Mouse (Mus musculus) CH12F3 (cell line): ENCODE data around the gene Naga.

ENCODE experiments used
- in situ Hi-C: fragments of 300-500 bp; cut with MboI; formaldehyde crosslinking; loops from 2 replicates; pipeline ENCODE4 v1.14.3; 2020; ENCODE audit warnings: low sequenced_read_pairs

Gene Naga

DNA sequence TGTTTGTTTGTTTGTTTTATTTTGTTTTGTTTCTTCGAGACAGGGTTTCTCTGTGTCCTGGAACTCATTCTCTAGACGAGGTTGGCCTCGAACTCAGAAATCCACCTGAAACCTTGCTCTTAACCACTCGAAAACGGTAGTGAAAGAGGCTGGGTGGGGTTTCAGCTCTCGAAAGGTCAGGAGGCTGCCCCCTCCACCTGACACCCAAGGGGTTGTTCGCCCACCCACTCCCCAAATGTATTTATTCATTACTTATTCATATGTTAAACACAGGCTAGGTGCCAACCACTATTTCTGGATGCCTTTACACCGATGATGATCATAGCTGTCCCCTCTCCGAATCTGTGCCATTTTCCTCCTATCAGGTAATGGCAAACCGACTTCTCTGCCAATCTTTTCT is 425 bp upstream of the Naga start:
- in situ Hi-C loops: no loop called here

DNA sequence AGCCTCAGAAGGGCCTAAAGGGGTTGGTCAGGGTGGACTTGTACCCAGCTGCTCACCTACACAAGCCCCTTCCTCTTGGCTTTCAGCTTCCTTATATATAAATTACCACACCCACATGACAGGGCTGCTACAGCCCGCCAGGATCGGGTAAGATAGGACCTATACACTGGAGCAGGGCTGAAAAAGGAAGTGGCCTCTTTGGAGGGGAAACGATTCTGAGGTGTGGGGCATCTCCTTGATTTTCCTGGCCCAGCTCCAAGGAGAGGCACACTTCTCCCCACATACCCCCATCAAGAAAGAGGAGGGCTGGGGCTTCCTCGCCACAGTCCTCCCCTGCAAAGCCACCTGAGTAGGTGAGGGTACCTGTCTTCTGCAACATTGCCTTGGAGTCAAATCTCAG is 850 bp downstream of the Naga start:
- in situ Hi-C loops: no loop called here

DNA sequence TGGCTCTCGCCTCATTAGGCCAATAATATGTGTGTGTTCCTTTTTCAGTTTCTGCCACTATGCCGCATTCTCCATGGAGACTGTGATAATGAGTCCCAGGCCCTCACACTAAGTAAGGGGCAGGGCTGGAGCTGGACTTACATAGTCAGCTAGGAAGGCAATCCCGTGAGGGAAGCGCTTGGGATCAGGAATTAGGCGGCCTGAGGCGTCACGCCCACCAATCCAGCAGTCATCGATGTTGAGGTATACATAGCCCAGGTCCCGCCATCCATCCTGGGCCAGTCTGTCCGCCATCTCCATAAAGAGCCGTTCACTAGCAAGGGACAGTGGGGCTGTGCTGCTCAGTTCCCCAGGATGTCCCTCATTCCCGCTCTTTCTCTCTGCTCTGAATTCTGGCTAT is 2.1 kb downstream of the Naga start:
- in situ Hi-C loops: no loop called here

DNA sequence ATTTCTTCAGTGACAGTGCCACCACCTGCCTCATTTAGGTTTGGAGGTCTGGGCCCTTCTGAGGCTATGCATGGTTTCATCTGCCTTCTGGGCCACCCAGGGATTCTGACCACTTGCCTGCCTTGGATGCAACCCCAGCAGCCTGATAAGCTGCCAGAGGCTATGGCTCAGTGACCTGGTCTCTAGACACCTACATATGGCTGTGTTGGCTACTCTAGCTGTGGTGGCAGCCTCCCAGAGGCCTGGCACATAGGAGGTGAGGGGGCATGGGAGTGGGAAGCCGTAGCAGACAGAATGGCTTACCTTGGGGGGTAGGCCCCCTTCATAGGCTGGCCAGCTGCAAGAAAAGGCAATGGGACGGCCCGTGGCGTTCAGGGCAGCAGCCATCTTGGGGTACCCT is 3.5 kb downstream of the Naga start:
- in situ Hi-C loops: no loop called here

DNA sequence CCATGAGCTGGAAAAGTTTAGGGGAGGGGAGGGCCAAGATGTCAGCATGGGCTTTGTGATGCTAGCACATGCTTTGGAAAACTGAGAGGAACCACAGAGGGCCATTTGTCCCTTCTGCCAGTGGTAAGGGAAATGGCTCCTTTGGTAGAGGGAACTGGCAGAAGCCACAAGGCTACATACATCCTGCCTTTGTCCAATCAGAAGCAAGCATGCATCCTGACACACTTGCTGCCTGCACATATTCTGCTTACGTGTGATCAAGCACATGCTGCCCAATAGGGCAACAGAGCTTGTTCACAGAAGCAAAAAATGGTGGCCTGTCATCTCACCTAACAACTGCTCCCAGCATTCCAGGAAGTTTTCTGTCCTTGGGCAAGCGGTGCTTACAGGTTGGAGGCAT is 13.3 kb downstream of the Naga start:
- in situ Hi-C loops: no loop called here

DNA sequence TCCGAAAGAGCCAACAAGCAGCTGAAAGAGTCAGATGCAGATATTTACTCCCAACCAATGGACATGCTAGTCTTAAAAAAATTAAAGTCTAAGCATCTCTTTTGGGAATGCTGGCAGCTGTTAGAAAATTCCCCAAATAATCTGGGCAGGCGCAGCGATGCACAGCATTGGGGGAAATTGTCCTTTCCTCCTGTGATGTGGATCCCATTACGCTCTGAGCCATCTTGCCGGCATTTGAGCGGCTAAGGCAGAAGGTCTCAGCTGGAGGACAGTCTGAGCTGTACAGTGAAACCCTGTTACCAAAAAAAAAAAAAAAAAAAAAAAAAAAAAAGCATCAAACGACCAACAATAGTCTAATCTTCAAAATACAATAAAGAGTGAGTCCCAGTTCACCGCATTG is 16.5 kb downstream of the Naga start:
- in situ Hi-C loops: no loop called here

DNA sequence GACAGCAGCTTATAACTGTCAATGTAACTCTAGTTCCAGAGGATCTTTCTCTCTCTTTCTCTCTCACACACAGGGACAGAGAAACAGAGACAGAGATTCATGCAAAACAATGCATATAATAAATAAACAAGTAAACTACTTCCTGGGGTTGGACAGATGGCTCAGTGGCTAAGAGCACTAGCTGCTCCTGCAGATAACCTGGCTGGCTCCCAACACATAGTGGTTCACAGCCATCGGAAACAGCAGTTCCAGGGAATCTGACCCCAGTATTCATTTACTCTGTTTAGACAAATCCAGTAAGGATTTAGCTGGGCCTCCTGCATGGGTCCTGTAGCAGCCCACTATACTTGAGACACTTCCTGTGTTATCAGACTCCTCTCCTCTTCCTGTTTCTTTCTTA is 19.1 kb downstream of the Naga start:
- in situ Hi-C loops: no loop called here

DNA sequence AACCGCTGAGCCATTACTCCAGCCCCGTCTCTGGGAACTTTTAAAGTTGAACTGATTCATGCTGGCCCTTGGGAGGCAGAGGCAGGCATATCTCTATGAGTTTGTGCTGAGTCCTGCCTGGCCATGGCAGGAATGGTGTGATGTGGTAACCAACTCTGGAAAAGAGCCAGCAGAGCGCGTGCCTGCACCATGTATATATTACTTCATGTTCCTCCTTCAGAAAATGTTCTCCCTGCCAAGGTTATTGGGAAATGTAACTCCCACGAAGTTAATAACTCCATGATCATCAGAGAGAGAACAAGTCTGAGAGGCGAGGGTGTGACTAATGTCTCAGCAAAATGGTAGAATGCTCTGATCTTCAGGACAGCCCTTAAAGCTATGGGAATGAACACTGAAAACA is 20.9 kb downstream of the Naga start:
- in situ Hi-C loops: no loop called here

DNA sequence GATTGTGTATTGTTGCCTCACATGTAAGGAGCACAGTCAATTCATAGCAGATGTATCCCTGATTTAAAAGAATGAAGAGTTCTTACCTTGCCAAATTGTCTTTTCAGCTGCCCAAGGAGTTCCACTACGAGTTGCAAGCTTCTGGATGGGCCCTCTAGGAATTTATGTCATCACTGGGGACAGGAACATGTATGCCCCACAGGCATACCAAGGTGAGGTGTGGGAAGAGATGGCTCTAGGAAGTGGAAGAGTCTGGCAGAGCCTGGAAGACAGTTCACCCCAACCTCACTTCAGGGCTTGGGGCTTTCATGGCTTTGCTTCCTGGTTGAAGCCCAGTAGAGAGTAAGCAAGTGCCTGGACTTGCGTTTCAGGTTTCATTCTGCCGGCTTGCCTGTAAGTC is 30.3 kb downstream of the Naga start:
- in situ Hi-C loops: no loop called here

DNA sequence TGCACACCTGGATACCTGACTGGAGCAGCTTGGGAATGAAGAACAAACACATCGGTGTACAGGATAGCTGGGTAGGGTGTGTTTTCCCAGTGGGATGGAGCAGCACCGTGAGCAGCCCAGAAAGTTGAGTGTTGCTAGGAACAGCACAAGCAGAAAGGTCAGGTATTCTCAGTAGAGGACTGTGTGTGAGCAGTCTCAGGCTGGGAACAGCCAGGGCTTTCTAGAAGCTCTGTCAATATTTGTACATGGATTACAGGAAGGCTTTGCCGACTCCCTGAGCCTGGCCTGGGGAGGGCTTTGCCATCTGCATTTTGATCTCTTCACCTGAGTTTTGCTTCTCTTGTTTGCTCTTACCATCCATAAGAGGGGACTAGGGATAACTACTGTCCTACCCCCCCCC is 31.6 kb downstream of the Naga start:
- in situ Hi-C loops: no loop called here

DNA sequence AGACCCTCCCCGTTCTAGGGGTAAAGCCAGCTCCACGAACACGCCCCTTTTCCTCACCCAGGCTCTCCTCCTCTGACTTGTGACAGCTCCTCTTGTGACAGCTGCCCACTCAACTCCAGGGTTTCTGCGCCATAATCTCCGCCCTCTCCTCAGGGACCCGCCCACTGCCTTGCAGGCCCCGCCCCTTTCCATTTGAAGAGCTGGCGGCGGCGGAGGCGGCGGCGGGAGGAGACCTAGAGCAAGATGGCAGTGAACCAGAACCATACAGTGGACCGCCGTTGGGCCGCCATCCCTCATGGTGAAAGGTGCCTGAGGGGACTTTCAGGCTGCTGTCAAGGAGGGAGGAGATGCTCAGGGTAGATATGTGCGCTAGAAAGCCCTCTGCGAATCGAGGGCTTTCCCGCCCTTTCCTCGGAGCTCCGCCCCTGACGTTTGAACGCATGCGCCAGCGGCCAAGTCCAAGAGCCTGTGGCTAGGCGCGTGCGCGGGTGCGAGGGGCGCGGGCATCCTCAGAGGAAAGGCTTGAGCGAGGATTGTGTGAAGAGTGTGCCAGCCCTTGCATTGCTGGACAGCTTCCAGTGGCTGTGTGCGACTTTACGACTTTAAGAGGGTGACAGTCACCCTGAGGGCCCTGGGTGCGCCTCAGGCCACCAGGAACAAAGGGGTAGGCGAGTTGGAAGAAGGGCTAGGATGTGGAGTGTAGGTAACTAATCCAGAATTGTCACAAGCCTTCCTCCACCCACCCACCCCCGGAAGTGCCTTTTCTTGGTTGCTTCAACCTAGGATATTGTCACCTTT is 39.8 kb downstream of the Naga start, which contains the start of gene Wbp2nl:
Gene Wbp2nl, plus strand, starts transcription at position 191 of the 798 bp plus-strand sequence.
- in situ Hi-C loops: loop anchor here (25.0 kb wide), 1 partner anchor 488 kb away; the partner anchor contains the start of gene Cyp2d26

DNA sequence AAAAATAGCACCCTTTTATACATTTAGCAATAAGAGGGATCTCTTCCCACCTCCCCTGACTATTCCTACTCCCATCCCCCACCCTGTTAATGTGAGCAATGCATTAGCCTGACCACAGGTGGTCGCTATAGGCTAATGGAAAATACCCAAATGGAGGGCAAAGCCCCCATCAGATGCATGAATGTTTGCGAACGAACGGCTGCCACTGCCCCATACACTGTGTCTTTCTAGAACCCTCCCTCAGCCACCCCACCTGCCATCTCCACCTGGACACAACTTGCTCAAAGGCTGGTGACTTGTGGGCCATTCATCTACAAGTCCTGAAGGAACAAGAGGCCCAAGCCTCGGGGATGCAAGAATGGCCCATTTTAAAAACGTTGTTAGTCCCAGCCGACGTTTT is 44.7 kb downstream of the Naga start:
- in situ Hi-C loops: loop anchor here (25.0 kb wide), 1 partner anchor 493 kb away; the partner anchor contains the start of gene Cyp2d26

DNA sequence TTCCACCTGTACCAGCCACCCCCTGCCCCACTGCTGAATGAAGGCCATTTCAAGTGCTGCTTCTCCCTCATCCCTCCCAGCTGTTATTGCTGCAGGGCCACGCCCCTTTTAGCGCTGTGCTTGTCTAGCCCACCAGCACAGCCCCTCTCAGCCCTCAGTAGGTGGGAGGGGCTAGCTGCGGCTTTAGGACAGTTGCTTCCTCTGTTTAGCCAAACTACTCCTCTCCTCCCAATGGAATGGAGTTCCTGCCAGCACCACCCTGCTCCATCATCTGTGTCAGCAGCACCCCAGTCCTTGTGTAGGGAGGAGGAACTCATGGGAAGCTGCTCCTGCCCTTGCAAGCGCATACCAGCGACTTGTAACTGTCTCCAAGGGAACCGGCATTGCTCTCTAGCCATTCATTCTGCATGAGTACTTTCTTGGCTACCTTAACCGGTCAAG is 45.4 kb downstream of the Naga start:
- in situ Hi-C loops: loop anchor here (25.0 kb wide), 1 partner anchor 494 kb away; the partner anchor contains the start of gene Cyp2d26

DNA sequence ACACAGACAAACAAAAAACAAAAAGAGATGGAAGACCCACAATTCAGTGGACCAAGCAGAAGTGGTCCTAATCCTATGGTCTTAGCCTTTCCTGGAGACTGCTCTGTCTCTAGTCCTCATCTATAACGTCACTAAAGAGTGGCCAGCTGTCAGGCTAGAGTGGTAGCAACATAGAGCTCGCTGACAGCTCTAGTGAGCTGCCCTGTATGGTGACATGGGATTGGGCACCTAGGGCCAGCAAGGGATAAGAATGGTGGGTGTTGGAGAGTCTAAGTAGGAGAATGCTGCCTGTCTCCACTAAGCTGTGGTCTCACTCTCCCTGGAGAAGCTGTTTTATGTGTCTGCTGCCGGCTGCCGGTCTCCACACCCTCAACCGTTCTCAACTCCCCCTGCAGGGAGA is 45.9 kb downstream of the Naga start:
- in situ Hi-C loops: loop anchor here (25.0 kb wide), 1 partner anchor 494 kb away; the partner anchor contains the start of gene Cyp2d26

DNA sequence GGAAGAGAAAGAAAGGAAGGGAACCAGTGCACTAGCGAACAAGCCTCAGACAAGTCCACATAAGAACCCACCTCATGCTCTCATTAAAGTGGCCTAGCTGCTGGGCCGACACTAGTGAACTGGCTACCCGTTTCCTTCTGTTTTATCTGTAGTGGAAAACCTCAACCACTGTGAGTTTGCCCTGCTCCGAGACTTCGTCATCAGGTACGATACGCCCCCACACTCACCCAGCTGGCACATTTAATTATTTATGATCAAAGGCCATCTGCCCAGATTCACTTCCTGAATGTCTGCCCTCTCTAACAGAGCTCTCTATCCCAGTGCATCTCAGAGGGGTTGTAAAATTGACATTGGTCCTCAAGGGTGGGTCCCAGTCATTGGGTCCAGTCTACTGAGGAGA is 48.5 kb downstream of the Naga start:
- in situ Hi-C loops: loop anchor here (25.0 kb wide), 1 partner anchor 497 kb away; the partner anchor contains the start of gene Cyp2d26

DNA sequence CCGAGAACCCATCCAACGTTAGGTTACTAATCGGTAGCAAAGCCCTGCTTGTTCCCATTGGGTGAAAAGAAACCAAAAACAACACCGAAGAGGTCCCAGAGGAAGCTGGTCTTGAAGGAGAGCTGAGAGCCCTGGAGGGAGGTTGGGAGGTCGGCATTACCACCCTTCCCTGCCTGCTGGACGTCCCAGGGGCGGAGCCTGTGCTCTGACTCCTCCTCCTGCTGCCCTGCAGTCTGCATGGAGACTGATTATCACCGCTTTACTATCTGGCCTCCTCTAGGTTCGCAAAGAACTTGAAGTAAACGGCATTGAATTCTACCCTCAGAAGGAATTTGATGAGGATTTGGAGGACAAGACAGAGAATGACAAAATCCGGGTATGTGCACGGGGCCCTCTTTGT is 52.6 kb downstream of the Naga start:
- in situ Hi-C loops: loop anchor here (25.0 kb wide), 1 partner anchor 501 kb away; the partner anchor contains the start of gene Cyp2d26

DNA sequence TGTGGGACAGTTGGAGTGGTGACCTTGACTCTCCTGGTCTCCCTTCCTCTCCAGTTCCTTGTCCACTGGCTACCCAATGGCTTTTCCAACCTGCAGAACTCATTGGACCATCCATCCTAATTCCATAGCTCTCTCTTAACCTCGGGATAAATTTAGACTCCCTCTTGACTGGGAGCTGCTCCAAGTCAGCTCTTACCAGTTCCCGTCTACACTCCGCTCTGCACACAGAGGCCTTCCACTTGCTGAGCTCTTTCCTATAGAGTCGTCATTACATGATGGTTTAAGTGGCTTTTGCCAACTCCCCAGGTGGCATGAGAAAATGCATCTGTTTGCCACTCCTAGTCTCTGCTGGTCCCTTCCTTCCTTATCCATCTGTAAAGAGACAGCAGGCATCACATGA is 58.1 kb downstream of the Naga start:
- in situ Hi-C loops: loop anchor here (25.0 kb wide), 1 partner anchor 507 kb away; the partner anchor contains the start of gene Cyp2d26
